In the genomic region with DNA sequence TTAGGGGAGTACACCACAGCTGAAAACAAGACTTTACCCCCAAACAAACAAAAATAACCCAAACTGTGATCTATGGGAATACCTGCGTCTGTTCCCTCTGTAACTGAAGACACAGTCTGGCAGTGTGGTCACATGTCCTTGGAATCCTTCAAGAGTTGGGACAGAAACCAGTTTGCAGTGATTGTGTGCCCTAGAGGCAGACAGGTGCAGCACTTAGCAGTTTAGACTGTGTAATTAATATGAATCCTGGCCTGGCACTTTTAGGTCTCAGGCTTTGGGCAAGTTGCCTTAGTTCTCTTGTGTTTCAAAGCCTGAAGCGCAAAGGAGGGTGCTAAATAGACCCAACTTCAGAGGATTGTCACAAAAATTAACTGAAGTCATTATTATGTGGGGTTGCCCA, we compare ENCODE assay signal across 8 mouse cellular contexts.
DNase-seq lines count a peak whose midpoint lies in the region; ATAC-seq and TF ChIP-seq lines count a peak whose summit lies in the region.
"Had no signal": no experiment of that assay in that cellular context is flagged by ENCODE, and none has a peak within 500 bp of the region (broad histone marks: within the 10 kb centered on the region; RNA-seq: fewer than 3 reads in every experiment).

No protein-coding gene starts in this region.

- peaks cover 16% of the 10 kb centered on the region for H3K36me3 ChIP-seq in heart, adult 2 months (ENCODE audit: control insufficient read depth, insufficient read depth, low read length)
- H3K36me3 ChIP-seq in midbrain, embryonic 10.5 days: peaks cover 23% of the 10 kb centered on the region; the same call in 1 of the 2 replicates
- H3K36me3 ChIP-seq in midbrain, embryonic 11.5 days (ENCODE audit: control insufficient read depth, insufficient read depth, low read length): no peaks in the 10 kb centered on the region
- H3K36me3 ChIP-seq in hindbrain, embryonic 15.5 days: no peaks in the 10 kb centered on the region

- no peaks in the 10 kb centered on the region for H3K27me3 ChIP-seq in heart, adult 2 months (ENCODE audit: control insufficient read depth, insufficient read depth, low read length)
- no peaks in the 10 kb centered on the region for H3K27me3 ChIP-seq in midbrain, embryonic 10.5 days (ENCODE audit: low read depth, poor library complexity, severe bottlenecking)
- no peaks in the 10 kb centered on the region for H3K27me3 ChIP-seq in midbrain, embryonic 11.5 days (ENCODE audit: control insufficient read depth, insufficient read depth, low read length)
- no peaks in the 10 kb centered on the region for H3K27me3 ChIP-seq in hindbrain, embryonic 15.5 days

- H3K79me2 ChIP-seq in heart, adult 2 months (replicated peaks; ENCODE audit: control insufficient read depth, insufficient read depth, low read length): peaks cover 6% of the 10 kb centered on the region; the same call in 1 of the 2 replicates

- H3K4me2 ChIP-seq in midbrain, embryonic 11.5 days: no peak overlapping the region
- no peak overlapping the region for H3K4me2 ChIP-seq in hindbrain, embryonic 15.5 days

- TF ChIP-seq CTCF in heart, adult 2 months (IDR thresholded peaks at IDR 0.05): peak; percentile 18; the same call in 1 of the 2 replicates

- H3K9me3 ChIP-seq in midbrain, embryonic 10.5 days (replicated peaks): no peaks in the 10 kb centered on the region
- H3K9me3 ChIP-seq in midbrain, embryonic 11.5 days (ENCODE audit: control insufficient read depth, low read length): no peaks in the 10 kb centered on the region
- no peaks in the 10 kb centered on the region for H3K9me3 ChIP-seq in hindbrain, embryonic 15.5 days

- intact Hi-C loops in heart, adult 2 months (cut with DNase I): loop anchor here (1.0 to 5.0 kb wide), 2 partner anchors 10 to 104 kb away; no protein-coding TSS in a partner anchor
- intact Hi-C loops in left cerebral cortex, postnatal 36 days (cut with DNase I): loop anchor here (5.0 kb wide), 1 partner anchor 46 kb away; no protein-coding TSS in a partner anchor

- no peak overlapping the region for H3K9ac ChIP-seq in heart, adult 2 months (ENCODE audit: low read depth, low read length)
- no peak overlapping the region for H3K9ac ChIP-seq in midbrain, embryonic 11.5 days (ENCODE audit: low read length)
- H3K9ac ChIP-seq in hindbrain, embryonic 15.5 days: no peak overlapping the region

- no peak for TF ChIP-seq POLR2A in heart, adult 2 months (IDR thresholded peaks at IDR 0.05; ENCODE audit: insufficient read depth, low read depth, low read length)

- no peak overlapping the region for H3K4me3 ChIP-seq in heart, adult 2 months
- H3K4me3 ChIP-seq in midbrain, embryonic 10.5 days: no peak overlapping the region
- H3K4me3 ChIP-seq in midbrain, embryonic 11.5 days (ENCODE audit: low read depth, low read length): no peak overlapping the region
- H3K4me3 ChIP-seq in hindbrain, embryonic 15.5 days: no peak overlapping the region

- 71% methylated on average over 2 of the region's 2 CpGs for WGBS in heart, adult 2 months
- 88% methylated on average over 2 of the region's 2 CpGs for WGBS in midbrain, embryonic 10.5 days
- WGBS in midbrain, embryonic 11.5 days: 91% methylated on average over 2 of the region's 2 CpGs
- WGBS in hindbrain, embryonic 15.5 days: 56% methylated on average over 2 of the region's 2 CpGs

- no peak for DNase-seq in heart, adult 2 months
- DNase-seq in heart, adult 18-20 months: no peak
- DNase-seq in midbrain, embryonic 10.5 days (ENCODE audit: low spot score): no peak
- DNase-seq in midbrain, embryonic 11.5 days (ENCODE audit: low spot score, missing footprints): no peak
- no peak for DNase-seq in left cerebral cortex, postnatal 36 days (ENCODE audit: low spot score in 2 of 2)
- DNase-seq: right cerebral cortex, postnatal 4 days had no signal

- H3K27ac ChIP-seq in heart, adult 2 months: peak overlapping the region; percentile 86
- H3K27ac ChIP-seq in midbrain, embryonic 10.5 days (replicated peaks): 0 out of 2 replicates have a peak overlapping the region, but pooled peaks have one; percentile 55
- H3K27ac ChIP-seq in midbrain, embryonic 11.5 days (ENCODE audit: low read depth, low read length): no peak overlapping the region
- H3K27ac ChIP-seq in hindbrain, embryonic 15.5 days (replicated peaks): peak overlapping the region; percentile 16; the same call in 1 of the 2 replicates

- peaks cover 33% of the 10 kb centered on the region for H3K4me1 ChIP-seq in heart, adult 2 months (ENCODE audit: control insufficient read depth, insufficient read depth, low read length)
- peaks cover 69% of the 10 kb centered on the region for H3K4me1 ChIP-seq in midbrain, embryonic 10.5 days
- H3K4me1 ChIP-seq in midbrain, embryonic 11.5 days (ENCODE audit: control insufficient read depth, insufficient read depth, low read length): peaks cover 28% of the 10 kb centered on the region
- peaks cover 44% of the 10 kb centered on the region for H3K4me1 ChIP-seq in hindbrain, embryonic 15.5 days (replicated peaks)

- ATAC-seq in midbrain, embryonic 11.5 days (ENCODE audit: low FRiP score): no peak
- ATAC-seq in hindbrain, embryonic 15.5 days (ENCODE audit: low FRiP score, low read depth): peak; percentile 15; the same call in 1 of the 2 replicates
- no peak for ATAC-seq in erythroid progenitor cell, adult 5-6 weeks (replicated peaks; ENCODE audit: low FRiP score, poor library complexity, severe bottlenecking)

- no peak for TF ChIP-seq EP300 in heart, adult 2 months (IDR thresholded peaks at IDR 0.05; ENCODE audit: insufficient read depth, low read depth, low read length)
